Mouse (Mus musculus): Measurements from ENCODE around the gene Hist2h2aa1.

DNA sequence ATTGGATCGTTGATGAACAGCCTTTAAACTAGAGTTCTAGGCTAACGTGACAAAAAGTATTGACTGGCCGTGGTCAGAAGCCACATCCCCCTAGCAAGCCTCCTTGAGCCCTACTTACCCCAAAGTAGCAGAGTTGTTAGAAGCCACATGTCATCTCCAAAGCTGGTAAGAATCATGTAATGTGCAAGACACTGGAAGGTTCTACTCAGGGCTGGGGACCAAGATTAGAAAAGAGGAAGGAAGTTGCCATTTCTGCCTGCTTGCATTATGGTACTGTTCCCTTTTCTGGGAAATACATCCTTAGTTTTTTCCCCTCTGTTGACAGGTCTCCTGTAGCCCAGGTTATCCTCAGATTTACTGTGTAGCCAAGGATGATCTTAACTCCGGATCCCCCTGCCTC lies 48.5 kb downstream of the Hist2h2aa1 start, which contains the start of gene Fcgr1:
- TF ChIP-seq GATA1 (IDR thresholded peaks at IDR 0.05; ENCODE audit: borderline replicate concordance, low read length), result no peak
- no peak for TF ChIP-seq FLI1 (IDR thresholded peaks at IDR 0.05; ENCODE audit: low read length)

All from megakaryocyte, embryonic 14.5 days (primary cell).